Mouse (Mus musculus) CH12.LX (cell line): ENCODE data around the gene Lsm2. TPM values are rescaled to one million over a fixed set of nuclear protein-coding genes. Genes with fewer than 3 reads are reported as not detected.
A peak's percentile ranks its signal among the peaks of the same experiment; 100 is the strongest.

Experiments
- DNase-seq: peaks from one replicate; pipeline ENCODE4 v3.0.0-alpha.2; 2013; ENCODE audit errors: extremely low read depth
- H3K27ac ChIP-seq: 2 replicates; pipeline ENCODE4 v1.5.1; 2012; ENCODE audit warnings: low read depth, mild to moderate bottlenecking, control low read depth, moderate library complexity; ENCODE audit not compliant: insufficient read depth
- H3K27me3 ChIP-seq: replicated peaks from 2 replicates; pipeline ENCODE3; 2012; ENCODE audit warnings: inconsistent platforms
- H3K36me3 ChIP-seq, 2 experiments: replicated peaks in 1 of 2; 2 replicates each; pipeline versions ENCODE3 to v1.6.1; 2012; ENCODE audit warnings: inconsistent platforms in 1 of 2, low read length in 1 of 2, mild to moderate bottlenecking in 1 of 2, mixed read lengths in 1 of 2, moderate library complexity in 1 of 2; ENCODE audit not compliant: control insufficient read depth in 1 of 2, insufficient read depth in 1 of 2
- H3K4me1 ChIP-seq, 2 experiments: 2 replicates each; pipeline ENCODE4 v1.6.1; 2012; ENCODE audit warnings: inconsistent platforms in 1 of 2, moderate library complexity in 1 of 2; ENCODE audit not compliant: insufficient read depth in 2 of 2, control insufficient read depth in 1 of 2
- H3K4me2 ChIP-seq: 2 replicates; pipeline ENCODE4 v1.6.1; 2012; ENCODE audit warnings: low read depth, mild to moderate bottlenecking, control low read depth; ENCODE audit not compliant: poor library complexity, insufficient read depth, severe bottlenecking
- H3K4me3 ChIP-seq, 3 experiments: fragments of 150-350 bp in 1 of 3; sonication (generic) in 1 of 3; replicated peaks in 1 of 3; 2 replicates each; pipeline versions ENCODE3 to v1.5.1; 2011 to 2012; ENCODE audit warnings: low read depth in 2 of 3, low read length in 2 of 3, mild to moderate bottlenecking in 2 of 3, moderate library complexity in 2 of 3, control low read depth in 1 of 3, improper control_type of control experiment in 1 of 3, inconsistent platforms in 1 of 3, mixed read lengths in 1 of 3; ENCODE audit not compliant: poor library complexity in 1 of 3
- H3K79me2 ChIP-seq: replicated peaks from 2 replicates; pipeline ENCODE4 v1.6.1; 2012; ENCODE audit warnings: mild to moderate bottlenecking, moderate library complexity; ENCODE audit not compliant: control insufficient read depth, poor library complexity, insufficient read depth, severe bottlenecking; ENCODE audit errors: extremely low read depth
- H3K9ac ChIP-seq: 2 replicates; pipeline ENCODE4 v1.6.1; 2012; ENCODE audit warnings: low read depth, mild to moderate bottlenecking, control low read depth, moderate library complexity; ENCODE audit not compliant: insufficient read depth
- H3K9me3 ChIP-seq: replicated peaks from 2 replicates; pipeline ENCODE3; 2012; ENCODE audit warnings: low read length, inconsistent platforms, mixed read lengths
- BHLHE40 ChIP-seq: IDR thresholded peaks from 2 replicates; pipeline ENCODE4 v1.6.1; 2011; ENCODE audit warnings: mild to moderate bottlenecking, low read depth, low read length, improper control_type of control experiment
- CTCF ChIP-seq, 2 experiments: IDR thresholded peaks in 1 of 2; conservative IDR thresholded peaks in 1 of 2; 2 replicates each; pipeline ENCODE4 v1.5.1; 2011 to 2012; ENCODE audit warnings: low read depth in 2 of 2, low read length in 2 of 2, improper control_type of control experiment in 1 of 2, inconsistent platforms in 1 of 2, mild to moderate bottlenecking in 1 of 2, moderate library complexity in 1 of 2
- GABPA ChIP-seq: IDR thresholded peaks from 2 replicates; pipeline ENCODE4 v1.6.1; 2012; ENCODE audit warnings: low read depth, low read length, improper control_type of control experiment, inconsistent platforms; ENCODE audit not compliant: insufficient replicate concordance
- JUN ChIP-seq: IDR thresholded peaks from 2 replicates; pipeline ENCODE4 v1.6.1; 2011; ENCODE audit warnings: low read depth, mild to moderate bottlenecking, low read length, improper control_type of control experiment, moderate library complexity; ENCODE audit not compliant: insufficient read depth
- MAZ ChIP-seq: IDR thresholded peaks from 2 replicates; pipeline ENCODE4 v1.6.1; 2012; ENCODE audit warnings: low read depth, mild to moderate bottlenecking, inconsistent platforms, low read length, improper control_type of control experiment, moderate library complexity
- MEF2A ChIP-seq: IDR thresholded peaks from 2 replicates; pipeline ENCODE4 v1.6.1; 2014; ENCODE audit warnings: low read depth, mild to moderate bottlenecking, inconsistent platforms, low read length, improper control_type of control experiment, borderline replicate concordance
- MXI1 ChIP-seq: IDR thresholded peaks from 2 replicates; pipeline ENCODE4 v1.6.1; 2011; ENCODE audit warnings: mild to moderate bottlenecking, low read depth, low read length, improper control_type of control experiment
- PAX5 ChIP-seq: IDR thresholded peaks from 2 replicates; pipeline ENCODE4 v1.6.1; 2012; ENCODE audit warnings: low read length, inconsistent platforms, mixed read lengths
- POLR2A ChIP-seq: IDR thresholded peaks from 2 replicates; pipeline ENCODE4 v1.6.1; 2011; ENCODE audit warnings: low read depth, mild to moderate bottlenecking, improper control_type of control experiment, low read length
- POLR2AphosphoS2 ChIP-seq: IDR thresholded peaks from 2 replicates; pipeline ENCODE4 v1.6.1; 2011; ENCODE audit warnings: low read depth, low read length, improper control_type of control experiment
- RAD21 ChIP-seq: IDR thresholded peaks from 2 replicates; pipeline ENCODE4 v1.6.1; 2011; ENCODE audit warnings: low read depth, mild to moderate bottlenecking, low read length, improper control_type of control experiment, moderate library complexity
- RCOR1 ChIP-seq: conservative IDR thresholded peaks from 2 replicates; pipeline ENCODE4 v1.6.1; 2012; ENCODE audit warnings: low read depth, mild to moderate bottlenecking, inconsistent platforms, low read length, improper control_type of control experiment
- SIN3A ChIP-seq: IDR thresholded peaks from 2 replicates; pipeline ENCODE4 v1.6.1; 2012; ENCODE audit warnings: low read length, improper control_type of control experiment, inconsistent platforms
- SMC3 ChIP-seq: IDR thresholded peaks from 2 replicates; pipeline ENCODE4 v1.6.1; 2011; ENCODE audit warnings: low read depth, low read length, improper control_type of control experiment
- TBP ChIP-seq: conservative IDR thresholded peaks from 2 replicates; pipeline ENCODE4 v1.6.1; 2011; ENCODE audit warnings: low read depth, low read length, improper control_type of control experiment
- UBTF ChIP-seq: IDR thresholded peaks from 2 replicates; pipeline ENCODE4 v1.6.1; 2012; ENCODE audit warnings: low read depth, mild to moderate bottlenecking, inconsistent platforms, low read length, improper control_type of control experiment, moderate library complexity
- ZC3H11A ChIP-seq: IDR thresholded peaks from 2 replicates; pipeline ENCODE4 v1.6.1; 2012; ENCODE audit warnings: low read depth, mild to moderate bottlenecking, inconsistent platforms, low read length, improper control_type of control experiment
- ZMIZ1 ChIP-seq: IDR thresholded peaks from 2 replicates; pipeline ENCODE4 v1.6.1; 2012; ENCODE audit warnings: low read depth, mild to moderate bottlenecking, inconsistent platforms, low read length, improper control_type of control experiment
- dilution Hi-C: fragments of 300-500 bp; cut with MboI; formaldehyde crosslinking; loops from 2 replicates; pipeline ENCODE4 v1.14.3; 2020; ENCODE audit warnings: low sequenced_read_pairs; ENCODE audit not compliant: extremely low pct_unique_long_range_greater_than_20kb, extremely low pct_ligation_motif_present
- in situ Hi-C: fragments of 300-500 bp; cut with MboI; formaldehyde crosslinking; loops from 3 replicates; pipeline ENCODE4 v1.14.3; 2019; ENCODE audit warnings: low sequenced_read_pairs, low pct_ligation_motif_present, low pct_unique_long_range_greater_than_20kb, mixed read lengths
- polyA plus RNA-seq: library from polyadenylated mRNA; unstranded; fragments of >175 nt; gene quantifications from 2 replicates; pipeline ENCODE4 v1.2.1, GENCODE M21; 2012; ENCODE audit warnings: low read depth; ENCODE audit not compliant: insufficient read length
- total RNA-seq, 2 experiments: library from RNA; depleted of rRNA; stranded (reverse); fragments of 300-350 nt in 1 of 2; fragments of >200 nt in 1 of 2; gene quantifications; 2 replicates each; pipeline ENCODE4 v1.2.3; 2012 to 2014

Gene Lsm2
- total and polyA plus RNA-seq, 3 experiments: 104 to 345 (median 135) TPM

DNA sequence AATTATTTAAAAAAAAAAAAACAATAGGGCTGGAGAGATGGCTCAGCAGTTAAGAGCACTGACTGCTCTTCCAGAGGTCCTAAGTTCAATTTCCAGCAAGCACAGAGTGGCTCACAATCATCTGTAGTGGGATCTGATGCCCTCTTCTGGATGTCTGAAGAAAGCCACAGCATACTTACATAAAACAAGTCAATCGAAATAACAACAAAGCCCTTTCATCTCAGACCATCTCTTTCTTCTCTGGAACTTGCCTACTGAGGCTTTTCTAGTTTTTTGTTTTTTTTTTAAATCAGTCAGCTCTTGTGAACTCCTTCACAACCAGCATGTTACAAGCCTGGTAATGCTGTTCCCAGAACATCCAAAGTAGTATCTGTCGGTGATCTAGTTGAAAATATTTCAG is 1.0 kb upstream of the Lsm2 start:
- Histone ChIP-seq H3K4me1 (peaks cover 2 to 24% of the 10 kb centered on the region in 2 experiments; a peak in 3 of 4 replicates), H3K27me3 (no peaks in the 10 kb centered on the region), H3K79me2 (peaks cover 24% of the 10 kb centered on the region), H3K9me3 (peaks cover 2% of the 10 kb centered on the region), H3K4me3 (peak overlapping the region; percentile 50 to 95 (median 87)), H3K9ac (peak overlapping the region; percentile 90), H3K36me3 (peaks cover 14 to 37% of the 10 kb centered on the region in 2 experiments), H3K4me2 (peak overlapping the region; percentile 95), H3K27ac (no peak overlapping the region)
- TF ChIP-seq POLR2AphosphoS2 (no peak), SMC3 (peak; percentile 62), PAX5 (no peak), RAD21 (peak; percentile 61), CTCF (conservative IDR thresholded peaks at IDR 0.05 in 1 of 2, IDR thresholded peaks at IDR 0.05 in 1 of 2; ENCODE audit: low read depth in 2 of 2, low read length in 2 of 2) (peak in 1 of 2 experiments; percentile 74; a peak in 2 of 4 replicates)
- dilution Hi-C loops: no loop called here
- DNase-seq: no peak
- in situ Hi-C loops: no loop called here

DNA sequence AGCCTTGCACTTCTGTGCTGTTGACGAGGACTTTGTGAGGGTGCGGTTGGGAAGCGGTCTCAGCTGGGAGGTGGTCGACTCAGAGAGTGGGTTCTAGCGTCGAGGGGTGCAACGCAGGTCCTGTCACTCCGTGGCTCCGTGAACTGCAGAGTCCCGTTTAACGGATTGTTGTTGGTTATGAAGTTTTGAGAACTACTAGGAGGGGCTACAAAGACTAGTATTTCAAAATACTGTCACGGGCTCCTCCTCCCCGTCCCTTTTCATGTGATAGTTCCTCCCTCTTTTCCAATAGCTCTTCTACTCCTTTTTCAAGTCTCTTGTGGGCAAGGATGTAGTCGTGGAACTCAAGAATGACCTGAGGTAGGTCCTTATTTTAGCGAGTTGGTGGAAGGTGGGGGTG is 666 bp downstream of the Lsm2 start:
- no peaks in the 10 kb centered on the region for H3K27me3 ChIP-seq
- peak overlapping the region; percentile 90 for H3K9ac ChIP-seq
- peak overlapping the region; percentile 87 to 95 (median 91) for H3K4me3 ChIP-seq
- no peak for TF ChIP-seq SIN3A
- no peak for TF ChIP-seq UBTF
- no peak for TF ChIP-seq JUN
- TF ChIP-seq BHLHE40: no peak
- TF ChIP-seq GABPA: no peak
- no peak for TF ChIP-seq MAZ
- no peak for TF ChIP-seq ZMIZ1
- TF ChIP-seq, all 38 proteins: peak for 0
- peaks cover 24% of the 10 kb centered on the region for H3K79me2 ChIP-seq
- H3K27ac ChIP-seq: peak overlapping the region; percentile 85; the same call in 1 of the 2 replicates
- no peak for DNase-seq
- peaks cover 21 to 43% of the 10 kb centered on the region in 2 experiments for H3K36me3 ChIP-seq
- H3K4me2 ChIP-seq: peak overlapping the region; percentile 92
- dilution Hi-C loops: no loop called here
- peaks cover 2% of the 10 kb centered on the region for H3K9me3 ChIP-seq
- in situ Hi-C loops: no loop called here
- H3K4me1 ChIP-seq: peaks cover 2 to 24% of the 10 kb centered on the region in 2 experiments; a peak in 3 of 4 replicates

DNA sequence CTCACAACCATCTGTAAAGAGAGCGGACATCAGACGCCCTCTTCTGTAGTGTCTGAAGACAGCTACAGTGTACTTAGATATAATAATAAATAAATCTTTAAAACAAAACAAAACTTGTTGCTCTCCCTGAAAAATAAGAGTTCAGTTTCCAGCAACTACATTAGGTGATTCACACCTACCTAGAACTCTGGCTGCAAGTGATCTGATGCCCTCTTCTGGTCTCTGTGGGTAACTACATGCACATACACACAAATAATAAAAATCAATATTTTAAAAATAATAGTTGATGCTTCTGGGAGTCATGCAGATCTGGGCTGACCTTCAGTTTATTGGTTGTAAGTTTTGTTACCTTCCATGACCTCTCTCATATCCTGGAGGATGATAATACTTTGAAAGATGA is 2.6 kb downstream of the Lsm2 start:
- DNase-seq: no peak
- H3K27ac ChIP-seq: no peak overlapping the region
- TF ChIP-seq MEF2A (no peak), POLR2A (no peak), SMC3 (peak; percentile 27), MAZ (no peak), ZC3H11A (no peak), RCOR1 (no peak), MXI1 (no peak), TBP (no peak), RAD21 (peak; percentile 48), ZMIZ1 (no peak), JUN (no peak), CTCF (conservative IDR thresholded peaks at IDR 0.05 in 1 of 2, IDR thresholded peaks at IDR 0.05 in 1 of 2; ENCODE audit: low read depth in 2 of 2, low read length in 2 of 2) (peak; percentile 39 to 63; a peak in 3 of 4 replicates)
- H3K4me3 ChIP-seq: no peak overlapping the region
- no peak overlapping the region for H3K4me2 ChIP-seq
- dilution Hi-C loops (no loop called here), in situ Hi-C loops (no loop called here)
- H3K27me3 ChIP-seq: no peaks in the 10 kb centered on the region
- H3K36me3 ChIP-seq: peaks cover 26 to 44% of the 10 kb centered on the region in 2 experiments
- peaks cover 2 to 24% of the 10 kb centered on the region in 2 experiments; a peak in 3 of 4 replicates for H3K4me1 ChIP-seq
- H3K79me2 ChIP-seq: peaks cover 24% of the 10 kb centered on the region
- no peak overlapping the region for H3K9ac ChIP-seq
- no peaks in the 10 kb centered on the region for H3K9me3 ChIP-seq
